In genomic region chr16:12764166-12764565, GRCm38 (mm10) we compare ENCODE assay signal across 15 mouse cellular contexts.
"Had no signal": no experiment of that assay in that cellular context is flagged by ENCODE, and none has a peak within 500 bp of the region (broad histone marks: within the 10 kb centered on the region; RNA-seq: fewer than 3 reads in every experiment).

No protein-coding gene starts in this region.

- H3K36me3 ChIP-seq: neural tube, embryonic 13.5 days; neural tube, embryonic 15.5 days; stomach, embryonic 15.5 days had no signal

- DNase-seq: retina, postnatal 1 day; right cerebral cortex, postnatal 14 days; right cerebral cortex, postnatal 25 days; right cerebral cortex, postnatal 4 days; spleen, adult 18-20 months; thymus, adult 18-20 months; thymus, adult 2 months; thymus, postnatal 14 days; thymus, postnatal 25 days; thymus, postnatal 36 days; thymus, postnatal 4 days had no signal

- H3K9ac ChIP-seq: neural tube, embryonic 13.5 days; neural tube, embryonic 15.5 days; stomach, embryonic 15.5 days had no signal

- H3K9me3 ChIP-seq: neural tube, embryonic 13.5 days; neural tube, embryonic 15.5 days; stomach, embryonic 15.5 days had no signal

- H3K27ac ChIP-seq: neural tube, embryonic 13.5 days; neural tube, embryonic 15.5 days; stomach, embryonic 15.5 days; stomach, postnatal 0 days had no signal

- H3K4me1 ChIP-seq: neural tube, embryonic 13.5 days; neural tube, embryonic 15.5 days; stomach, embryonic 15.5 days had no signal

- H3K4me3 ChIP-seq: neural tube, embryonic 13.5 days; neural tube, embryonic 15.5 days; stomach, embryonic 15.5 days had no signal

- H3K4me2 ChIP-seq: neural tube, embryonic 13.5 days; neural tube, embryonic 15.5 days; stomach, embryonic 15.5 days had no signal

- H3K27me3 ChIP-seq: neural tube, embryonic 13.5 days; neural tube, embryonic 15.5 days; stomach, embryonic 15.5 days had no signal
